ENCODE assay signal across 8 mouse cellular contexts in genomic region chr11:16895441-16896356, GRCm38 (mm10). TPM values are rescaled to one million over a fixed set of nuclear protein-coding genes. Genes with fewer than 3 reads are reported as not detected.
A peak's percentile ranks its signal among the peaks of the same experiment; 100 is the strongest.
DNase-seq lines count a peak whose midpoint lies in the region; ATAC-seq and TF ChIP-seq lines count a peak whose summit lies in the region.
"Had no signal": no experiment of that assay in that cellular context is flagged by ENCODE, and none has a peak within 500 bp of the region (broad histone marks: within the 10 kb centered on the region; RNA-seq: fewer than 3 reads in every experiment).

No protein-coding gene starts in this region.

- H3K27ac ChIP-seq in liver, adult 2 months (replicated peaks; ENCODE audit: insufficient read depth, low read depth, low read length) = no peak overlapping the region
- no peak overlapping the region for H3K27ac ChIP-seq in liver, embryonic 12.5 days
- H3K27ac ChIP-seq in embryonic fibroblast, embryonic 13.5 days (ENCODE audit: insufficient read depth, low read length) = peak overlapping the region; percentile 98
- no peak overlapping the region for H3K27ac ChIP-seq in midbrain, postnatal 0 days (ENCODE audit: low read depth, low read length)
- H3K27ac ChIP-seq: heart, embryonic 13.5 days had no signal

- H3K4me2 ChIP-seq in liver, embryonic 12.5 days = no peak overlapping the region
- no peak overlapping the region for H3K4me2 ChIP-seq in midbrain, postnatal 0 days (ENCODE audit: low read depth, low read length, poor library complexity, severe bottlenecking)
- H3K4me2 ChIP-seq: heart, embryonic 13.5 days had no signal

- no peak for DNase-seq in liver, adult 2 months (ENCODE audit: extremely low read depth, low read depth, low spot score)
- DNase-seq in kidney, postnatal 36 days = peak; percentile 37 to 38
- peak; percentile 23 for DNase-seq in right cerebral cortex, postnatal 4 days
- DNase-seq in midbrain, postnatal 0 days (ENCODE audit: low spot score) = no peak
- DNase-seq in layer of hippocampus, postnatal 10 days (ENCODE audit: low spot score in 2 of 2) = no peak

- no peaks in the 10 kb centered on the region for H3K27me3 ChIP-seq in liver, adult 2 months (ENCODE audit: control insufficient read depth, insufficient read depth, low read length)
- H3K27me3 ChIP-seq in liver, embryonic 12.5 days (replicated peaks) = peaks cover 3% of the 10 kb centered on the region; the same call in 1 of the 2 replicates
- H3K27me3 ChIP-seq in midbrain, postnatal 0 days (ENCODE audit: insufficient read depth, low read length) = no peaks in the 10 kb centered on the region
- H3K27me3 ChIP-seq: heart, embryonic 13.5 days had no signal

- H3K4me3 ChIP-seq in liver, adult 2 months (ENCODE audit: insufficient read depth, low read depth, low read length) = no peak overlapping the region
- no peak overlapping the region for H3K4me3 ChIP-seq in liver, embryonic 12.5 days
- H3K4me3 ChIP-seq in embryonic fibroblast, embryonic 13.5 days (ENCODE audit: insufficient read depth, low read length) = no peak overlapping the region
- no peak overlapping the region for H3K4me3 ChIP-seq in midbrain, postnatal 0 days (ENCODE audit: low read depth, low read length)
- H3K4me3 ChIP-seq: heart, embryonic 13.5 days had no signal

- 0 out of 2 replicates have a peak, but pooled peaks have one; percentile 1 for TF ChIP-seq CTCF in liver, adult 2 months (IDR thresholded peaks at IDR 0.05; ENCODE audit: low read depth, low read length)
- no peak for TF ChIP-seq CTCF in embryonic fibroblast, embryonic 13.5 days (IDR thresholded peaks at IDR 0.05; ENCODE audit: borderline replicate concordance, insufficient read depth, low read length)
- TF ChIP-seq CTCF in midbrain, postnatal 0 days (IDR thresholded peaks at IDR 0.05) = no peak

- H3K9me3 ChIP-seq in liver, embryonic 12.5 days (replicated peaks) = no peaks in the 10 kb centered on the region
- no peaks in the 10 kb centered on the region for H3K9me3 ChIP-seq in midbrain, postnatal 0 days (ENCODE audit: low read length)
- H3K9me3 ChIP-seq: heart, embryonic 13.5 days had no signal

- ATAC-seq in liver, embryonic 12.5 days = no peak
- no peak for ATAC-seq in midbrain, postnatal 0 days (ENCODE audit: low FRiP score)

- TF ChIP-seq POLR2A in liver, adult 2 months (IDR thresholded peaks at IDR 0.05; ENCODE audit: extremely low read depth, insufficient read depth, low read length) = no peak
- no peak for TF ChIP-seq POLR2A in embryonic fibroblast, embryonic 13.5 days (IDR thresholded peaks at IDR 0.05; ENCODE audit: low read depth, low read length)

- H3K4me1 ChIP-seq in liver, adult 2 months (ENCODE audit: control insufficient read depth, insufficient read depth, low read length) = peaks cover 15% of the 10 kb centered on the region
- no peaks in the 10 kb centered on the region for H3K4me1 ChIP-seq in liver, embryonic 12.5 days
- peaks cover 12% of the 10 kb centered on the region for H3K4me1 ChIP-seq in embryonic fibroblast, embryonic 13.5 days (ENCODE audit: control insufficient read depth, insufficient read depth, low read length)
- no peaks in the 10 kb centered on the region for H3K4me1 ChIP-seq in midbrain, postnatal 0 days (ENCODE audit: insufficient read depth, low read length)

- no peak overlapping the region for H3K9ac ChIP-seq in liver, adult 2 months (ENCODE audit: low read depth, low read length)
- H3K9ac ChIP-seq in liver, embryonic 12.5 days = no peak overlapping the region
- H3K9ac ChIP-seq in midbrain, postnatal 0 days (replicated peaks; ENCODE audit: low read length, poor library complexity, severe bottlenecking) = no peak overlapping the region
- H3K9ac ChIP-seq: heart, embryonic 13.5 days had no signal

- H3K36me3 ChIP-seq in liver, adult 2 months (ENCODE audit: control insufficient read depth, insufficient read depth, low read length) = peaks cover 96% of the 10 kb centered on the region
- no peaks in the 10 kb centered on the region for H3K36me3 ChIP-seq in liver, embryonic 12.5 days
- H3K36me3 ChIP-seq in midbrain, postnatal 0 days (ENCODE audit: insufficient read depth, low read length) = no peaks in the 10 kb centered on the region

- no peaks in the 10 kb centered on the region for H3K79me2 ChIP-seq in liver, adult 2 months (ENCODE audit: control insufficient read depth, insufficient read depth, low read length)

- 69% methylated on average over 13 of the region's 13 CpGs for WGBS in liver, adult 2 months
- WGBS in liver, embryonic 12.5 days (ENCODE audit: insufficient replicate concordance) = 71% methylated on average over 13 of the region's 13 CpGs
- WGBS in midbrain, postnatal 0 days = 79% methylated on average over 13 of the region's 13 CpGs

RNA-seq across cellular contexts. Expression of gene Fbxo48, which starts 55.5 kb away (rescaled TPM):
- total RNA-seq in liver, adult 2 months (2014; rRNA removed) = under 0.01 and 0.27 TPM in 2 replicates
- polyA plus RNA-seq in liver, adult 2 months (2012; rRNA removed) = not detected in 2 replicates
- 2.5 and 3.2 TPM in 2 replicates for polyA plus RNA-seq in liver, embryonic 12.5 days (2016; fragmentation: Nextera tagmentation; extraction: Ambion mirVana)
- 3.4 and 5.4 TPM in 2 replicates for polyA plus RNA-seq in embryonic fibroblast, embryonic 13.5 days (2011; ENCODE audit: insufficient read length, low read depth, missing spikeins)
- total RNA-seq in midbrain, postnatal 0 days (2014; rRNA removed) = 0.33 and 0.99 TPM in 2 replicates
- 0.12 and 0.19 TPM in 2 replicates for polyA plus RNA-seq in midbrain, postnatal 0 days (2015; fragmentation: Nextera tagmentation; extraction: Ambion mirVana)
- total RNA-seq in layer of hippocampus, postnatal 10 days (2021) = 1 to 10 TPM in 1 of 2 experiments, under 1 TPM in 1; 0.98 to 2.1 TPM

Comparison
In these comparisons a context has a peak if more than half of its experiments do, and no peak if none do; other contexts are left out.
1. DNase-seq: peak in kidney, postnatal 36 days (2 of 2) and right cerebral cortex, postnatal 4 days (single experiment); none in liver, adult 2 months (single experiment), midbrain, postnatal 0 days (single experiment) and layer of hippocampus, postnatal 10 days (0 of 2).